Mouse (Mus musculus): Measurements from ENCODE around the gene Slc5a4a.

DNA sequence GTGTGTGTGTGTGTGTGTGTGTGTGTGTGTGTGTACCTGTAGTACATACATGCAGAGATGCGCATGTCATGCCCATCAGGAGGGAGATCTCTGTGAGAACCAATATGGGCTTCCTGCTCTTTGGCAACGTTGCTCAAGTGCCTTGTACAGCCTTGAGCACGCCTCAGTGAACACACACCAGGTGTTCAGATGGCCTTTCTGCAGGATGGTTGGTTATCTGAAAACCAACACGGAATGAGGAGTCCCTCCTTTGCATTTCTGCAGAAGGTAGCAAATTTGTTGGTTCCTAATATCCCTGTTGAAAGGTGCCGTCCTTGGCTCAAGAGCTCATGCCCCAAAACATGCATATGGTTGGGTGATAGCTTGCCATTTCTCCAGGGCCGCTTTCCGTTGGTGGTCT is 8.7 kb downstream of the Slc5a4a start:
- TF ChIP-seq CTCF (IDR thresholded peaks at IDR 0.05; ENCODE audit: low read depth) (no peak), EP300 (IDR thresholded peaks at IDR 0.05; ENCODE audit: low read depth) (no peak)
